Mouse (Mus musculus) right cerebral cortex, postnatal 25 days (tissue): Measurements from ENCODE around the gene Scarf2.

Experiments
- DNase-seq: peaks from one replicate; pipeline ENCODE4 v3.0.0; 2022

Gene Scarf2

DNA sequence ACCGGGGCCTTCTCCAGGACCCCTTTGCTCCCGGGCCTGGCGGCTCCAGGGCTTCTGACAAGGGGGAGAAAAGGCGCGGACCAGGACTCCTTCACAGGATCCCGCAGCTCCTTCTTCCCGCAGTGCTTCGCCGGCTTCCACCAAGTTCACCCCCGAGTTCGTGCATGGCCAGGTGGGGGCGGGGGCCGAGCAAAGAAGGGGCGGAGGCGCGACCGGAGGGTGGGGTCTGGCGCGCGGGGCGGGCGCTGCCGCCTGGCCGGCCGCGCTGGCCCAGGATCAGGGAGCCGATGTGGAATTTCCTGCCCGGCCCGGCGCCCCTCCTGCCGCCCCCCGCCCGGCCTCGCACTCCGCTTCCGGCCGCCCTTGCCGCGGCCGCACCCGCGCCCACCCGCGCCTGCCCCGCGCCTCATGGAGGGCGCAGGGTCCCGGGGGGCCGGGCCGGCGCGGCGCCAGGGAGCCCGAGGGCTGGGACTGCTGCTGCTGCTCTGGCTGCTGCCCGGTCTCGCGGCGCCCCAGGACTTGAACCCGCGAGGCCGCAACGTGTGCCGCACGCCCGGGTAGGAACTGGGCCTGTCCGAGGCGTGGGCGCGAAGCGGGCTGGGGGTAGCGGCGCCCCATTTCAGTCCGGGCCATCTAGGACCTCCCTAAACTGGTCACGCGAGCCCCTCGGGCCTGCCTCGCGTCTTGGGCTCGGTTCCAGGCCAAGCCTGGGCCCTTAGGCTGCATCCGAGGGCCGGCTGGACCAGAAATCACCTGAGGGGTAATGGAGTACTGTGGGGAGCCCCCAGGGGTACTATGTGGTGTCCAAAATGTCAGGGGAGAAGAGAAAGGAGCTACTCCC lies at the start of gene Scarf2:
Gene Scarf2, plus strand, starts transcription at position 312 of the 841 bp plus-strand sequence.
- DNase-seq: no peak

GRCm38 (mm10) chr16:17753001-17753400 lies 44.1 kb upstream of the Scarf2 start:
- DNase-seq: no peak

DNA sequence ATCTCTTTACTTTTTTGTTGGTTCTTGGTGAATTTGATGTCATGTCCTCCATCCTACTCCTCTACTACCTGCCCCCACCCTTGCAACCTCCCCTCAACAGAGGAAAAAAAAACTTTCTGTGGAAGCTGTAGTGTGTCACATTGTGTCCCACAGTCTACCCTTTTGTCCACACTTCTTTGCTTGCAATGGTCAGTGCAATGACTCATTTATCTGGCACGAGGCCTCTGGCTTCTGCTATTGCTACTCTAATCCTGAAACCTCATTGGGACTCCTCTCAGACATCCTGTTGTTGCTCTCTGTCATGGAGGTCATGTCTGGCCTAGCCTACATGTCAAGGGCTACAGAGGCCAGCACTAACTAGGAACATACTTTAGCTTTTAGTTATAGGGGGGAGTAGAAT lies 43.4 kb upstream of the Scarf2 start:
- DNase-seq: no peak

- DNase-seq: no peak
These were observed 39.3 kb upstream of the Scarf2 start for GRCm38 (mm10) chr16:17757756-17758155.

DNA sequence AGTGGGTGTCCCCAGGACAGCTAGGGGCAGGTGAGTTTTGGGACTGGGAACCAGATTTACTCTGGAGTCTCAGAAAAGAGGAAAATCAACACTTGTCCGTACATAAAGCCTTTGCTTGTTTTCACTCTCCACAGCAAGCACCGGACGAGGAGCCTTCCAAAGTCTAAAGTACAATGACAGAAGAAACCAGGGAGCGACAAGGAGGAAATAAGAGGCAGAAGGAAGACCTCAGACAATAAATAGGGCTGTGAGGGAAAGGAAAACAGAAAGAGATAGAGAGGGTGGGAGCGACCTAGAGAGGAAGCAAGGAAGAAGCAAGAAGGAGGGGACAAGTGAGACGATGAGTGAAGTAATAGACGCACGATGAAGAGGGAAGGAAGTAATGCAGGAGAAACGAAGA lies 38.2 kb upstream of the Scarf2 start:
- DNase-seq: no peak

DNA sequence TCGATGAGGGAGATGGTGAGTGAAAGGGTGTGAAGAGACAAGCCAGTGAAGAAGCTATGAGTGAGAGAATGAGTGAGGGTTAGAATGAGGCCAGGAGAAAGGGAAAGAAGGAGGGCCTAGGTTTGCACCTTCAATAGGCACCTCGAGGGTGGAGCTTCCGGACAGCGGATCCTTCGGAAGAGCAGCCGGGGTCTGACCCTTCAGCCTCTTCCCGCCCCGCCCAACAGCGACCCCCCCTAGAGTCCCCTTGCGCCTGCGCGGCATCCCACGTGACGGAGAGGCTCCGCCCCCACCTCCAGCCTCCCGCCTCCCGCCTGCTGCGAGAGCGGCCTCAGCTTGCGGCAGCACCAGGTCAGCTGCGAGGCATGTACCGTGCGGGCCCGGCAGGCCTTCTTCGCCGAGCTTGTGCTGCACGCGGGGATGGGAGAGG lies 37.7 kb upstream of the Scarf2 start, which contains the start of gene Klhl22:
Gene Klhl22, plus strand, starts transcription at position 275 of the 430 bp plus-strand sequence.
- DNase-seq: peak; percentile 91

DNA sequence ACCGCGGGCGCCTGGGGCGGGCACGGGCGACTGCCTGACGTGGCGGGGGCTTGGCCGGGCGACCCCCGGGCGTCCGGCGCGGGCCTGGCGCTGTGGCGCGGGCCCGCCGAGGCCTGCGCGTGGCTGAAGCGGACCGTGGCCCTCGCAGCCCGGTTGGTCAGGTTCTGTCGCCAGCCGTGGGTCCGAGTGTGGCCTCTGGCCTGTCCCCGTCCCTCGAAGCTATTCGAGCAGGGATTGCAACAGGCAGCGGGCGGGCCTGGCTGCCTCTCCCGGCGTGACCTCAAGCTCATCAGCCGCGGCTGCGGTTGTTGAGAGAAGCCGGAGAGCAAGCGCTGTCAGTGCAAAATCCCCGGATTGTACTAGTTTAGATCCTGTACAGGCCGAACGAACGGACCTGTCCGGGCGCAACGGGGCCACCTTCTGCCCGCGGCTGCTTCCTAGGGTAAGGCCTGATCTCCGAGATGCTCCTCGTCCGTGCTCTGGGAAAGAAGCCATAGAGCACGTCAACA lies 37.2 kb upstream of the Scarf2 start:
- no peak for DNase-seq

- no peak for DNase-seq
These were observed 36.4 kb upstream of the Scarf2 start for GRCm38 (mm10) chr16:17760657-17761056.

DNA sequence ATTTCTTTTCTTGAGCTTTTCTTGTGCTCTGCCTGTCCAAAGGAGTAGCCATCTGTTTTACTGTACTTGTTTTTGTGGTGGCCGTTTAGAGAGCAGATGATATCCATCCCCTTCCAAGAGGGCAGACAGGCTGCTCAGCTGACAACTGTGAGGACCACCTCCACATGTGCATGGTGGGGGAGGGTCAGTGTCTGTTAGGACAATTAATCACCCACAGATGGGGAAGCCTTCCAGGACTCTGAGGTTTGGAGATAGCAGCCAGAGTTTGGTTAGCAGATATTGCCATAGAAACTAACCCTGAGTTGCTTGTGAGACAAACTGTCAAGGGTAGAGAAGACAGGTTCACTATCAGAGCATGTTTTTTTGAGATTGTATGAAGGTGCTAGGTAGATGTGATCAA lies 36.0 kb upstream of the Scarf2 start:
- DNase-seq: no peak

DNA sequence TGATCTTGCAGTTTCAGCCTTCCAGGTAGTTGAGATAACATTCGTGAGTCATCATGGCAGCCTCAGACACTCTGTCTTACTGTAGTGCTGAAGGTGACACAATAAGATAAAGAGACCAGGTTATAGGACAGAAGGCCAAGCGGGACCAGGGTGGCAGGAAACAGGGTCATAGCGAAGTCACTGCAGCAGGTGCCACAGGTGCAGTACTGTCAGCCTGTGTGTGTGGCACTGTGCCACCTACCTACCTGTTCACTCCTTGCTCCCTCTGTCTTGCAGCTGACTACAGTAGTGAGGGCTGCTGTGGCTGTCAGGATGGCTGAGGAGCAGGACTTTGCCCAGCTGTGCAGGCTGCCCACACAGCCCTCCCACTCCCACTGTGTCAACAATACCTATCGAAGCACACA lies 33.0 kb upstream of the Scarf2 start:
- DNase-seq: no peak

DNA sequence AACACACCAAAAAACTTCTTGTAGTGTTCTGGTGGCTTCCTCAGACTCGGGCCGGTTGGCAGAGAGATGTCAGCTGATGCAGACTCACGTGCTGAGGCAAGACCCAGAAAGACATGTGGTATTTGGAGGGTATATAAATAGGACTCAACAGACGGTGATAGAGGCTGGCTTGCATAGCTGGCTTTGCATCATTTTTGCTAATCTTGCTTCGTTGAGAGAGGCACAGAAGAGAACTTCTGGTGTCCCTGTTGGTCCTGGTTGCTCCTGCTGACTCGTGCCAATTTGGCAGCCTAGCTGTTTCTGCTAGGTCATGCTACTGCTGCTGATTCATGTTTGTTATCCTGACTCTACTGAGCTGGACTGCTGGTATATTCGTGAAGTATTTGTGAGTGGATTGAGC lies 28.2 kb upstream of the Scarf2 start:
- DNase-seq: peak; percentile 23

DNA sequence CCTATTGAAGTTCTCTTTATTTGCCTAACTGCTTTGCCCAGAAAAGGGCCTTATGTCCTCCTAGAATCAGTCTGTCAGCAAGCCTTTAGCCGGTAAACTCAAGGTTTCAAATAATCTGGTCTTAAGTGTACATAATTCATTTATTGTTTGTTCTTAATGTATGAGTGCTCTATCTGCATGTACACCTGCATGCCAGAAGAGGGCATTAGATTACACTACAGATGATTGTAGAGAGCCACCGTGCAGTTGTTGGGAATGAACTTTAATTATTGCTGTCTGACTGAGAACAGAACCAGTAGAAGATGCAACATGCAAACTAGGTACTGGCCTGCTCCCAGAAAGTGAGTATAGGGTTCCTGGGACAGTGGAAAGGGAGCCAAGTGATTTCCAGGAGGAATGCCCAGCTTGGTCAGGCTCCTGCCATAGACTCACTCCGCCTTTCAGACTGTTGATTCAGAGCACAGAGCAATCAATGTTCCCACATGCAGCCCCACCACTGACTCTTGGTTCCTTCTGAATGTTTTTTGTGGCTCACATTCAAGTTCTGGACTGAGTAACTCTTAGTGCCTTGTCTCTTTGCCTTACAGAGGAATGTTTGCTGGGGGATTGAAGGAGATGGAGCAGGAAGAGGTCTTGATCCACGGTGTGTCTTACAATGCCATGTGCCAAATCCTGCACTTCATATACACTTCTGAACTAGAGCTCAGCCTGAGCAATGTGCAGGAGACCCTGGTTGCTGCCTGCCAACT lies 25.8 kb upstream of the Scarf2 start:
- no peak for DNase-seq

GRCm38 (mm10) chr16:17776828-17777227 lies 20.3 kb upstream of the Scarf2 start:
- no peak for DNase-seq

GRCm38 (mm10) chr16:17778223-17778622 lies 18.9 kb upstream of the Scarf2 start:
- no peak for DNase-seq

DNA sequence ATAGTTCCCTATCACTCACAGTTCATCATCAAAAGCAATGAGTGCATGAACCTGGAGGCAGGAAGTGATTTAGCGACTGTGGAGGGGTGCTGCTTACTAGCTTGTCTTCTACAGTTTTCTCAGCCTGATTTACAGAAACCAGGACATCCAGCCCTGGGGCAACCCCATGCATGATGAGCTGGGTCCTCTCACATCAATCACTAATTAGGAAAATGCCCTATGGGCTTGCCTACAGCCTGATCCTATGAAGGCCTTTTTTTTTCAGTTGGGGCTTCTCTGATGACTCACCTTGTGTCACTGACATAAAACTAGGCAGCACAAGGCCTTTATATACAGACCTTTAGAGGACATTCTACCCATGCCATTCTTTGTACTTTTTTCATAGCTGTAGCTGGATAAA lies 17.4 kb upstream of the Scarf2 start:
- DNase-seq: no peak

DNA sequence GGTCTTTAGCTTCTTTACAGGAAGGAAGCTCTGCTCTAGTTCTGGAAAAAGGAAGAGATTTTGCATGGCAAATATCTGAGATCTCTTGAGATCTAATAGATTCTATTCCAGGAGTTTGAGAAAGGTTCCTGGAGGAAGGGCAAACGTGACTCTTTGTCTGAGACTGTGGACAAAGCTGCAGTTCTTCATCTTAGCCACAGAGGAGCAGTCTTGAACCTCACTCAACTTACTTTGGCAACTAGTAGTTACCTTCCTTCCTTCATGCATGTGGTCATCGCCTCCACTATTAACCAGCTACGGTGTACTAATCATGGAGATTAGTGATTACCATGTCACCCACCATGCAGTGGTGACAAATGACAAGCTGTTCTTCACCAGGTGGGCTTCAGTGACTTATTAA lies 11.7 kb upstream of the Scarf2 start:
- no peak for DNase-seq

DNA sequence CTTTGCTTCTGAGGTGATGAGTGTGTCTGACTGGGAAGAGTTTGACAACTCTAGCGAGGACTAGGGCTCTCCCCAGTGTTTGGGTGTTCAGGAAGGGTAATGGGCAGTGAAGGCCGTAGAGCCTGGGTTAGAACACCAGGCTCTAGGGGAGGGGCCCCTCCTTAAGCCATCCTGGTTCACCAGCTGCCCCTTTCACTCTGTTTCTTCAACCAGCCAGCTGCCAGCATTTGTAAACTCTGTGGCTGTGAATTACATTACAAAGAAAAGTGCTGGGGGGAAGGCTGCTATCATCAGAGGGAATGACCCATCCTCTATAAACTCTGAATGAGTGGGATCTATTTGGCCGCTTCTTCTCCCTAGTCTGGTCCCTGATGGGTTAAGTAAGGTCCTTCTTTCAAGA lies 4.4 kb upstream of the Scarf2 start:
- no peak for DNase-seq

DNA sequence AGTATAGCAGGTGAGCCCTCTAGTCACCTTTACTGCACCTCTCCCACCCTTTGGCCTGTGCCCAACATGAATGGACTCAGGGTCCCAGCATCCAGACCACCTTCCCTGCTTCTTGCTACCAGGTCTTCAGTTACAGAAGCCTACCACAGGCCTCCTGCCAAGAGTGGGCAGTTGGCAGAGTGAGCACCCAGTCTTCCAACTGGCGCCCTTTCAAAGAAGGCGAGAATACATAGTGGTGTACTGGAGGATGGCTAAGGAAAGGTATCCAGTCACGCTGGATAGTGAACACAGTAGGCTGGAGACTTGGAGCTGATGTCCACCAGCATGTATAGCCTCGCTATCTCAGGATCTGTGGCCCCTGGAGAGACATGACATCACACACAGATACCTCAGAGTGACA lies 3.0 kb upstream of the Scarf2 start:
- DNase-seq: no peak

DNA sequence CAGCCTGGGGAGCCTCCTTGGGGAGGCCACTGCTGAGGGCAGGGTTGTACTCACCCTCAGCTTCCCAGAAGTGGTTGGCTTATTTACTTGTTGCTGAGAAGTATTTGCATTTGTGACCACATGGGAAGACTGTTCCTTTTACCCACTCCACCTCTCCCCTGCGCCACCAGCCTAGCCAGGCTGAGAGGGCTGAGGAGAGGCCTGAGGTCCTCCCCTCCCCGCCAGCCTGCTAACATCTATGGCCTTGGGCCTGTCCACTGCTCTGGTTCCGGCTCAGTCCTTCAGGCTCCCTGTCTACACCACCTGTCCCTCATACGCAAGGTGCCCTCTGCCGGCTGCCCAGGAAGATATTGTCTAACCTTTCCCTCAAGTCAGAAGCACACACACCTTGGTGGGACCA lies 1.4 kb upstream of the Scarf2 start:
- DNase-seq: no peak

- no peak for DNase-seq
These were observed 563 bp upstream of the Scarf2 start for GRCm38 (mm10) chr16:17796519-17796918.

DNA sequence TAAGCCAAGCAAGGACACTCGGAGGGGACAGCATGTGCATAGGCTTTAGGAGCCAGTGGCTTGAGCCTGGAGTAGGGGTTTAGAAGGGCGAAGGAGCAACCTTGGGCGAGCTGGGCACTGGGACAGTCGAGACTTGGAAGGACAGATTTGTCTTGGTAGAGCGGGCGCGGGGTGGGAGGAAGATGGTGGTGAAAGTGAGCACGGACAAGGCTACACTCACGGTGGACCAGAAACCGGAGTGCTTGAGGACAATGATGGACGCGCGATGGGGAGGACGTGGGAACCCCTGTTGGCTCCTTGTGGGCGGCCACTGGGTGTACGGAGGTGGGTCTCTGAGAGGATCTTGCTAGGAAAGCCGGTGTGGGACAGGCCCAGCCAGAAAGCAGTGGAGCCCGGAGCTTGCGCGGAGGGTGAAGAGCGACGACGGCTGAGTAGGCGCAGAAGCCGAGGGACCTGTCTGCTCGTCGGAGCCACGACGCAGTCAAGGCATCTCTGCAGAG lies 780 bp downstream of the Scarf2 start:
- no peak for DNase-seq

DNA sequence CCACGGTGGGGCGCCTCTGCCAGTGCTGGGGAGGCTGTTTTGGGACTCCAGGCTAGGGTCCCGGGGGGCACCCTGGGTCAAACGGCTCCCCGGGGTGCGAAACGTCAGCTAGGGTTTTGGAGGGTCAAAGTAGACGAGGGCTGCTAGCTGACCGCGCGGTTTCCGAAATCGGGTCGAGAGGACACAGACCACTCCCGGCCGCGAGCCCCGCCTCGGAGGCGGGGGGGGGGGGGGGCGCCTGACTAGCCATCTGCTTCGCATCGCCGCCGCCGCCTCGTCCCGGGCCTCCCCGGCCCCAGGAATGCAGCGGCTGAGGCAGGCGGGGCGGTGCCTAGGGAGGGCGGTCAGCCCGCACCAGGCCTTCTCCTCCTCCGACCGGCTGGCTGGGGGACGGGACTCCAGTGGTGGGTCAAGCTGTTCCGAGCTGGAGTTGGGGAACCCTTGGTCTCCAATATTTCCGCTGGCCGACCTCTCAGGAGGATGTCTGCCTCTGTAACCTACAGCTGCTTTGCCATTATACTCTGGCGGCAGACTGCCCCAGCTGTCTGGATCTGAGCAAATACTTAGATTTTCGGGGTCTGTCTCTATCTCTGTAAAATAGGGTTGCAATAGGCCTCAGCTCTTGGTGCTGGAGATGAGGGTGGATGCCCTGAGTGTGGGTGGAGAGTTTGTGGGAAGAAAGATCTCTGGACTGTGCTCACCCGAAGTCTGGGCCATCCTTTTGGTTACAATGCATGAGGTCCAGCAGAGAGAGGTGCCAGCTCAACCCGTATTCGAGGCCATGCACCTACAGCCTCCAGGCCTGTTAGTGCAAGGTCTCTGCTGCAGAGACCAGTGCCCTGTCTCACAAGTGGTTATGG lies 1.5 kb downstream of the Scarf2 start:
- no peak for DNase-seq

DNA sequence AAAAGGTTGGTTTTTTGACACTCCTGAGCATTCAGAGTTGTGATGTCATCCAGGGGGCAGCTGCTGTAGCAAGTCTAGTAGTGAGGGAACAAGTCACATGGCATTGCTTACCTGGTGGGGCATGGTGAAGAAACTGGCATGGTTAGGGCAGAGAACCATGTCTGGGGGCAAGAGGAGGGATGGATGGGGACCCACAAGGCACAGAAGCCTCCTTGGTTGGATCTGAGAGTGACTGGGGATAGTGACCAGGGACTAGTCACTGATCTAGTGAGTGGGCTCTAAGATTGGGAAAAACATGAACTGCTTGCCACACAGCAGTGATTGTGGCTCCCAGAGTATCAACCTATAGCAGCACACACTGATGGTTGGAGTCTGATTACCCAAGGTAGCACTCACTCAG lies 2.5 kb downstream of the Scarf2 start:
- no peak for DNase-seq
